Mouse (Mus musculus): ENCODE results near the gene Paf1. TPM values are rescaled to one million over a fixed set of nuclear protein-coding genes. Genes with fewer than 3 reads are reported as not detected.
A peak's percentile ranks its signal among the peaks of the same experiment; 100 is the strongest.

The Paf1 gene
- total and polyA plus RNA-seq, 3 experiments, result 53.5 to 645 (median 99.9) TPM

DNA sequence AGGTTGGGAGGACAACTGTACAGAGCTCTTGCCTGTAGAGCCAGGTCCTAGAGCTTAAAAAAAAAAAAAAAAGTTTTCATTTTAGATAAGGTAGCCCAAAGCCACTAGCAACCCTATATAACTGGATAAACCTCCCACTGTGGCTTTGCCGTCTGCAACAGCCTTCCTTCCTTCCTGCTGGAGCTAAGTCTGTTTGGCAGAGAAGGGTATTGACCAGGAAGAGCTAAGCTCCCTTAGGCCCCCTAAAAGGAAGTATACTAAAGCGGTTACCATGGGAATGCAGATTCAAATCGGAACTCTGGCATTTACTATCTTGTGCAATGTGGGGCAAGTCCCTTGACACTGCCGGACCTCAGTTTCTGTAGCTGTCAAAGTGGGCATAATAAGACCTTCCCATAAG is 49.9 kb downstream of the Paf1 start:
- H3K27ac ChIP-seq (ENCODE audit: control insufficient read depth, low read depth, low read length), result peak overlapping the region; percentile 70
- H3K4me1 ChIP-seq (ENCODE audit: control insufficient read depth in 1 of 2, insufficient read depth in 2 of 2, low read length in 2 of 2), result peaks cover 13 to 31% of the 10 kb centered on the region in 2 experiments
- no peak overlapping the region for H3K4me3 ChIP-seq (ENCODE audit: control insufficient read depth in 1 of 2, insufficient read depth in 1 of 2, low read depth in 2 of 2, low read length in 2 of 2)

DNA sequence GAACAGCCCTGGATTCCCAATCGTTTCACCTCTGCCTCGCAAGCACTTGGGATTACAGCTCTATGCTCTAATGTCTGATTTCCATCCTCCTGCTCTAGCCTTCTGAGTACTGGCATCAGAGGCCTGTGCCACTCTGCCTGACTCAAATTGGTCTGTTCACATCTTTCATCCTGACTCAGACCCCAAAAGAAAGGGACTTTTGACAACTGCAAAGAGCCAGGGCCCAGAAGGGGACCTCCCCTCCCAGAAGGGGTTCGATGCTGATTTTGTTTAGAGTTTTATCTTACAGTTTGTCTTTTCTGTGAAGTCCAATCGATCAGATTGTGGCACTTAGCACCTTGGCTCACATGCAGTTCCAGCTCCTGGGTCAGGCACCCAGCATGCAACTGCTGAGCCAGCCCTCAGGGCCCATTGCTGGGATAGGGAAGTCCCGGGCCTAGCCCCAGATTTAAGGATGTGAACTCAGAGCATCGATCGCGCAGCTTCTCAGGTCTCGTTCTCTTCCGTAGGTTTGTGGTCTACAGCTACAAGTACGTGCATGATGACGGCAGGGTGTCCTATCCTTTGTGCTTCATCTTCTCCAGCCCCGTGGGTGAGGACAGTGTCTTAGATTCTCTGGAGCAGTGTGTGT is 51.7 kb downstream of the Paf1 start:
- H3K4me3 ChIP-seq (ENCODE audit: control insufficient read depth in 1 of 2, insufficient read depth in 1 of 2, low read depth in 2 of 2, low read length in 2 of 2), result no peak overlapping the region
- H3K79me2 ChIP-seq (ENCODE audit: control insufficient read depth, insufficient read depth, low read length, poor library complexity), result no peaks in the 10 kb centered on the region
- H3K9me3 ChIP-seq (replicated peaks; ENCODE audit: insufficient read depth, low read length), result no peaks in the 10 kb centered on the region
- peaks cover 0 to 26% of the 10 kb centered on the region in 2 experiments; a peak in 2 of 4 replicates for H3K36me3 ChIP-seq (ENCODE audit: control insufficient read depth in 1 of 2, insufficient read depth in 2 of 2, low read length in 2 of 2)
- TF ChIP-seq USF1 (IDR thresholded peaks at IDR 0.05; ENCODE audit: low read depth, low read length) (no peak), MYB (IDR thresholded peaks at IDR 0.05; ENCODE audit: low read depth, low read length) (no peak), CHD2 (IDR thresholded peaks at IDR 0.05; ENCODE audit: low read length) (no peak), NELFE (IDR thresholded peaks at IDR 0.05; ENCODE audit: low read depth, low read length) (no peak), ZNF384 (IDR thresholded peaks at IDR 0.05; ENCODE audit: low read depth, low read length) (no peak), JUND (IDR thresholded peaks at IDR 0.05; ENCODE audit: low read depth, low read length) (no peak), BHLHE40 (IDR thresholded peaks at IDR 0.05; ENCODE audit: borderline replicate concordance, low read depth, low read length) (no peak), SIN3A (IDR thresholded peaks at IDR 0.05; ENCODE audit: low read length) (no peak), MAZ (IDR thresholded peaks at IDR 0.05; ENCODE audit: low read depth, low read length) (no peak), POLR2AphosphoS2 (IDR thresholded peaks at IDR 0.05; ENCODE audit: low read length) (no peak), USF2 (IDR thresholded peaks at IDR 0.05; ENCODE audit: borderline replicate concordance in 1 of 2, insufficient read depth in 1 of 2, low read depth in 1 of 2, low read length in 2 of 2) (no peak)
- H3K27me3 ChIP-seq (ENCODE audit: control insufficient read depth in 1 of 2, insufficient read depth in 2 of 2, low read length in 2 of 2), result no peaks in the 10 kb centered on the region
- no peak for DNase-seq (ENCODE audit: low read depth, low spot score)
- no peak overlapping the region; the same call in 1 of the 2 replicates for H3K27ac ChIP-seq (ENCODE audit: control insufficient read depth, low read depth, low read length)
- no peak overlapping the region for H3K9ac ChIP-seq (ENCODE audit: control insufficient read depth, low read depth, low read length, poor library complexity, severe bottlenecking)
- peaks cover 13 to 25% of the 10 kb centered on the region in 2 experiments for H3K4me1 ChIP-seq (ENCODE audit: control insufficient read depth in 1 of 2, insufficient read depth in 2 of 2, low read length in 2 of 2)

More for the DNA sequence above, 49.9 kb downstream of the Paf1 start:
- Histone ChIP-seq H3K36me3 (ENCODE audit: control insufficient read depth in 1 of 2, insufficient read depth in 2 of 2, low read length in 2 of 2) (peaks cover 0 to 27% of the 10 kb centered on the region in 2 experiments; a peak in 2 of 4 replicates), H3K79me2 (ENCODE audit: control insufficient read depth, insufficient read depth, low read length, poor library complexity) (no peaks in the 10 kb centered on the region), H3K9me3 (replicated peaks; ENCODE audit: insufficient read depth, low read length) (no peaks in the 10 kb centered on the region), H3K9ac (ENCODE audit: control insufficient read depth, low read depth, low read length, poor library complexity, severe bottlenecking) (peak overlapping the region; percentile 39), H3K27me3 (ENCODE audit: control insufficient read depth in 1 of 2, insufficient read depth in 2 of 2, low read length in 2 of 2) (no peaks in the 10 kb centered on the region)
- peak; percentile 79 for DNase-seq (ENCODE audit: low read depth, low spot score)
- TF ChIP-seq ZNF384 (IDR thresholded peaks at IDR 0.05; ENCODE audit: low read depth, low read length) (peak; percentile 96), GABPA (IDR thresholded peaks at IDR 0.05; ENCODE audit: low read depth, low read length) (no peak), POLR2AphosphoS5 (IDR thresholded peaks at IDR 0.05; ENCODE audit: borderline replicate concordance, low read depth, low read length) (no peak), GATA1 (IDR thresholded peaks at IDR 0.05; ENCODE audit: low read depth, low read length) (peak; percentile 71), MAZ (IDR thresholded peaks at IDR 0.05; ENCODE audit: low read depth, low read length) (0 out of 2 replicates have a peak, but pooled peaks have one; percentile 7), SIN3A (IDR thresholded peaks at IDR 0.05; ENCODE audit: low read length) (peak; percentile 81; the same call in 1 of the 2 replicates), ELF1 (IDR thresholded peaks at IDR 0.05; ENCODE audit: low read depth, low read length) (peak; percentile 76), CHD2 (IDR thresholded peaks at IDR 0.05; ENCODE audit: low read length) (no peak), TBP (IDR thresholded peaks at IDR 0.05; ENCODE audit: low read depth, low read length) (peak; percentile 69), CTCF (IDR thresholded peaks at IDR 0.05 in 2 of 3, conservative IDR thresholded peaks at IDR 0.05 in 1 of 3; ENCODE audit: control insufficient read depth in 1 of 3, insufficient read depth in 1 of 3, low read depth in 2 of 3, low read length in 3 of 3, poor library complexity in 1 of 3, severe bottlenecking in 1 of 3) (no peak), MXI1 (IDR thresholded peaks at IDR 0.05; ENCODE audit: low read depth, low read length) (peak; percentile 48; the same call in 1 of the 2 replicates), HCFC1 (IDR thresholded peaks at IDR 0.05; ENCODE audit: low read depth, low read length) (peak; percentile 63; the same call in 1 of the 2 replicates), TAL1 (IDR thresholded peaks at IDR 0.05; ENCODE audit: low read length) (no peak), TCF12 (IDR thresholded peaks at IDR 0.05; ENCODE audit: low read depth, low read length) (0 out of 2 replicates have a peak, but pooled peaks have one; percentile 19), EP300 (IDR thresholded peaks at IDR 0.05; ENCODE audit: low read depth in 1 of 2, low read length in 2 of 2) (peak; percentile 29 to 42; a peak in 2 of 4 replicates), ETS1 (IDR thresholded peaks at IDR 0.05; ENCODE audit: low read depth, low read length) (peak; percentile 67; the same call in 1 of the 2 replicates)

Measured in MEL (cell line).